Mouse (Mus musculus): ENCODE measurements around the gene Smim11. TPM values are rescaled to one million over a fixed set of nuclear protein-coding genes. Genes with fewer than 3 reads are reported as not detected.
A peak's percentile ranks its signal among the peaks of the same experiment; 100 is the strongest.

The Smim11 gene
- polyA plus RNA-seq, 1 experiment = 82.4 TPM

- no peak overlapping the region for H3K4me3 ChIP-seq (ENCODE audit: insufficient read depth, poor library complexity, severe bottlenecking)
- no peaks in the 10 kb centered on the region for H3K27me3 ChIP-seq (ENCODE audit: control insufficient read depth, insufficient read depth, insufficient read length)
- no peaks in the 10 kb centered on the region for H3K79me3 ChIP-seq (ENCODE audit: low read depth)
- no peak for TF ChIP-seq CTCF (IDR thresholded peaks at IDR 0.05; ENCODE audit: control insufficient read depth, insufficient read depth, insufficient read length)
- no peak for TF ChIP-seq MAX (IDR thresholded peaks at IDR 0.05)
- no peak for TF ChIP-seq MYOD1 (IDR thresholded peaks at IDR 0.05; ENCODE audit: control insufficient read depth, insufficient read length, low read depth)
- TF ChIP-seq FOSL1 (IDR thresholded peaks at IDR 0.05; ENCODE audit: insufficient read depth, low read length, poor library complexity, severe bottlenecking) = no peak
- no peak for TF ChIP-seq USF1 (IDR thresholded peaks at IDR 0.05; ENCODE audit: low read depth)
- TF ChIP-seq MYOG (IDR thresholded peaks at IDR 0.05; ENCODE audit: control insufficient read depth, extremely low read depth, insufficient read length) = no peak
- TF ChIP-seq CEBPB (IDR thresholded peaks at IDR 0.05; ENCODE audit: low read depth) = no peak
- no peaks in the 10 kb centered on the region for H3K79me2 ChIP-seq (ENCODE audit: control insufficient read depth, insufficient read depth)
- peaks cover 15% of the 10 kb centered on the region for H3K36me3 ChIP-seq (ENCODE audit: control insufficient read depth, insufficient read depth)
- no peak overlapping the region for H3ac ChIP-seq (ENCODE audit: control insufficient read depth, insufficient read length, low read depth)
Observed at GRCm38 (mm10) chr16:92309126-92309525, 8.0 kb downstream of the Smim11 start.

GRCm38 (mm10) chr16:92313953-92314741 is 13.1 kb downstream of the Smim11 start:
- TF ChIP-seq MYOD1 (IDR thresholded peaks at IDR 0.05; ENCODE audit: control insufficient read depth, insufficient read length, low read depth) (no peak), MYOG (IDR thresholded peaks at IDR 0.05; ENCODE audit: control insufficient read depth, extremely low read depth, insufficient read length) (no peak), CTCF (IDR thresholded peaks at IDR 0.05; ENCODE audit: control insufficient read depth, insufficient read depth, insufficient read length) (peak; percentile 52)
- H3K36me3 ChIP-seq (ENCODE audit: control insufficient read depth, insufficient read depth) = no peaks in the 10 kb centered on the region
- H3ac ChIP-seq (ENCODE audit: control insufficient read depth, insufficient read length, low read depth) = no peak overlapping the region

GRCm38 (mm10) chr16:92316049-92316738 is 15.1 kb downstream of the Smim11 start:
- Histone ChIP-seq H3ac (ENCODE audit: control insufficient read depth, insufficient read length, low read depth) (no peak overlapping the region), H3K36me3 (ENCODE audit: control insufficient read depth, insufficient read depth) (no peaks in the 10 kb centered on the region), H3K27me3 (ENCODE audit: control insufficient read depth, insufficient read depth, insufficient read length) (no peaks in the 10 kb centered on the region), H3K4me3 (ENCODE audit: insufficient read depth, poor library complexity, severe bottlenecking) (no peak overlapping the region), H3K79me3 (ENCODE audit: low read depth) (no peaks in the 10 kb centered on the region), H3K79me2 (ENCODE audit: control insufficient read depth, insufficient read depth) (no peaks in the 10 kb centered on the region)
- no peak for TF ChIP-seq CTCF (IDR thresholded peaks at IDR 0.05; ENCODE audit: control insufficient read depth, insufficient read depth, insufficient read length)
- no peak for TF ChIP-seq MYOG (IDR thresholded peaks at IDR 0.05; ENCODE audit: control insufficient read depth, extremely low read depth, insufficient read length)
- TF ChIP-seq USF1 (IDR thresholded peaks at IDR 0.05; ENCODE audit: low read depth) = no peak
- no peak for TF ChIP-seq MAX (IDR thresholded peaks at IDR 0.05)

More at GRCm38 (mm10) chr16:92313953-92314741, 13.1 kb downstream of the Smim11 start:
- H3K79me2 ChIP-seq (ENCODE audit: control insufficient read depth, insufficient read depth) = no peaks in the 10 kb centered on the region
- H3K27me3 ChIP-seq (ENCODE audit: control insufficient read depth, insufficient read depth, insufficient read length) = no peaks in the 10 kb centered on the region
- H3K4me3 ChIP-seq (ENCODE audit: insufficient read depth, poor library complexity, severe bottlenecking) = no peak overlapping the region
- no peaks in the 10 kb centered on the region for H3K79me3 ChIP-seq (ENCODE audit: low read depth)

GRCm38 (mm10) chr16:92319353-92320109 is 18.4 kb downstream of the Smim11 start:
- no peaks in the 10 kb centered on the region for H3K79me2 ChIP-seq (ENCODE audit: control insufficient read depth, insufficient read depth)
- H3K4me3 ChIP-seq (ENCODE audit: insufficient read depth, poor library complexity, severe bottlenecking) = no peak overlapping the region
- H3K36me3 ChIP-seq (ENCODE audit: control insufficient read depth, insufficient read depth) = no peaks in the 10 kb centered on the region
- H3K79me3 ChIP-seq (ENCODE audit: low read depth) = no peaks in the 10 kb centered on the region
- peak; percentile 8 for TF ChIP-seq CTCF (IDR thresholded peaks at IDR 0.05; ENCODE audit: control insufficient read depth, insufficient read depth, insufficient read length)
- TF ChIP-seq CEBPB (IDR thresholded peaks at IDR 0.05; ENCODE audit: low read depth) = no peak
- no peak overlapping the region for H3ac ChIP-seq (ENCODE audit: control insufficient read depth, insufficient read length, low read depth)
- H3K27me3 ChIP-seq (ENCODE audit: control insufficient read depth, insufficient read depth, insufficient read length) = peaks cover 13% of the 10 kb centered on the region

GRCm38 (mm10) chr16:92320361-92320760 is 19.3 kb downstream of the Smim11 start:
- TF ChIP-seq CEBPB (IDR thresholded peaks at IDR 0.05; ENCODE audit: low read depth) (no peak), CTCF (IDR thresholded peaks at IDR 0.05; ENCODE audit: control insufficient read depth, insufficient read depth, insufficient read length) (no peak), MAX (IDR thresholded peaks at IDR 0.05) (no peak), MYOD1 (IDR thresholded peaks at IDR 0.05; ENCODE audit: control insufficient read depth, insufficient read length, low read depth) (no peak), USF1 (IDR thresholded peaks at IDR 0.05; ENCODE audit: low read depth) (no peak), MYOG (IDR thresholded peaks at IDR 0.05; ENCODE audit: control insufficient read depth, extremely low read depth, insufficient read length) (no peak), FOSL1 (IDR thresholded peaks at IDR 0.05; ENCODE audit: insufficient read depth, low read length, poor library complexity, severe bottlenecking) (no peak)
- no peaks in the 10 kb centered on the region for H3K79me2 ChIP-seq (ENCODE audit: control insufficient read depth, insufficient read depth)
- H3ac ChIP-seq (ENCODE audit: control insufficient read depth, insufficient read length, low read depth) = no peak overlapping the region
- H3K27me3 ChIP-seq (ENCODE audit: control insufficient read depth, insufficient read depth, insufficient read length) = peaks cover 18% of the 10 kb centered on the region
- H3K4me3 ChIP-seq (ENCODE audit: insufficient read depth, poor library complexity, severe bottlenecking) = no peak overlapping the region
- H3K79me3 ChIP-seq (ENCODE audit: low read depth) = no peaks in the 10 kb centered on the region
- H3K36me3 ChIP-seq (ENCODE audit: control insufficient read depth, insufficient read depth) = no peaks in the 10 kb centered on the region
